Mouse (Mus musculus) intestine, embryonic 16.5 days (tissue): ENCODE measurements at regions not wholly inside any gene's neighbourhood (a gene's known extent, or its start where the extent isn't known, plus 50 kb on each side); places are given as distances from the start of the nearest gene placed in this dataset.

Experiments used
- ATAC-seq: fragments of 200-750 bp; cut with Nextera tagmentation; 2 replicates; pipeline ENCODE4 v1.8.0; 2017; ENCODE audit warnings: moderate TSS enrichment, moderate library complexity
- H3K27ac ChIP-seq: fragments of 300-500 bp; sonication (generic); 2 replicates; pipeline ENCODE4 v1.5.1; 2014; ENCODE audit warnings: mild to moderate bottlenecking, low read length
- H3K27me3 ChIP-seq: fragments of 300-500 bp; sonication (generic); replicated peaks from 2 replicates; pipeline ENCODE4 v1.6.1; 2014; ENCODE audit warnings: low read length, control low read depth, mixed read lengths; ENCODE audit not compliant: control insufficient read depth, insufficient read depth
- H3K36me3 ChIP-seq: fragments of 300-500 bp; sonication (generic); 2 replicates; pipeline ENCODE4 v1.6.1; 2014; ENCODE audit warnings: low read length, control low read depth; ENCODE audit not compliant: control insufficient read depth, insufficient read depth
- H3K4me1 ChIP-seq: fragments of 300-500 bp; sonication (generic); 2 replicates; pipeline ENCODE4 v1.6.1; 2014; ENCODE audit warnings: low read length, control low read depth, mixed read lengths; ENCODE audit not compliant: control insufficient read depth, insufficient read depth
- H3K4me2 ChIP-seq: fragments of 300-500 bp; sonication (generic); 2 replicates; pipeline ENCODE4 v1.6.1; 2014; ENCODE audit warnings: low read depth, low read length, control low read depth
- H3K4me3 ChIP-seq: fragments of 300-500 bp; sonication (generic); 2 replicates; pipeline ENCODE4 v1.5.1; 2014; ENCODE audit warnings: mild to moderate bottlenecking, low read length
- H3K9ac ChIP-seq: fragments of 300-500 bp; sonication (generic); 2 replicates; pipeline ENCODE4 v1.6.1; 2014; ENCODE audit warnings: low read depth, low read length
- H3K9me3 ChIP-seq: fragments of 300-500 bp; sonication (generic); 2 replicates; pipeline ENCODE4 v1.6.1; 2016; ENCODE audit warnings: low read length, control low read depth; ENCODE audit not compliant: control insufficient read depth
- WGBS: fragments of 180-500 bp; shearing (Covaris S2); extraction: QIAGEN DNeasy Blood & Tissue Kit; methylation state at CpG from one replicate; pipeline ENCODE4 v1.1.7; 2014; 5-methylcytosine and 5-hydroxymethylcytosine counted together

GRCm38 (mm10) chrX:10904889-10905288, 190.1 kb downstream of the Mid1ip1 start:
- Histone ChIP-seq H3K4me3 (no peak overlapping the region), H3K27ac (no peak overlapping the region), H3K36me3 (no peaks in the 10 kb centered on the region), H3K9ac (no peak overlapping the region), H3K4me2 (no peak overlapping the region), H3K27me3 (no peaks in the 10 kb centered on the region), H3K9me3 (no peaks in the 10 kb centered on the region), H3K4me1 (no peaks in the 10 kb centered on the region)
- no peak for ATAC-seq
- 52% methylated on average over 3 of the region's 3 CpGs for WGBS

- no peak overlapping the region for H3K9ac ChIP-seq
- no peaks in the 10 kb centered on the region for H3K4me1 ChIP-seq
- no peak overlapping the region for H3K27ac ChIP-seq
- WGBS: 79% methylated on average over 14 of the region's 14 CpGs
- no peaks in the 10 kb centered on the region for H3K36me3 ChIP-seq
- H3K4me2 ChIP-seq: no peak overlapping the region
- ATAC-seq: 0 out of 2 replicates have a peak, but pooled peaks have one; percentile 38
- H3K4me3 ChIP-seq: no peak overlapping the region
- H3K27me3 ChIP-seq: no peaks in the 10 kb centered on the region
- H3K9me3 ChIP-seq: no peaks in the 10 kb centered on the region
These were observed 196.6 kb downstream of the Mid1ip1 start for GRCm38 (mm10) chrX:10911127-10912061.
